Mouse (Mus musculus): Measurements from ENCODE around the gene Zfp287. TPM values are rescaled to one million over a fixed set of nuclear protein-coding genes. Genes with fewer than 3 reads are reported as not detected.

Zfp287 gene
- polyA plus RNA-seq, 1 experiment = 1.2 TPM

- WGBS = 44% methylated on average over 5 of the region's 5 CpGs
- Histone ChIP-seq H3K36me3 (ENCODE audit: control insufficient read depth, insufficient read depth, low read length) (no peaks in the 10 kb centered on the region), H3K4me3 (ENCODE audit: insufficient read depth, low read depth, low read length) (no peak overlapping the region), H3K27ac (ENCODE audit: insufficient read depth, low read depth, low read length) (no peak overlapping the region), H3K4me1 (ENCODE audit: control insufficient read depth, insufficient read depth, low read length) (no peaks in the 10 kb centered on the region), H3K27me3 (replicated peaks; ENCODE audit: control insufficient read depth, insufficient read depth, low read length) (no peaks in the 10 kb centered on the region)
- TF ChIP-seq CTCF (conservative IDR thresholded peaks at IDR 0.05; ENCODE audit: insufficient read depth, insufficient read length, low read depth, low read length) = peak; percentile 88
- TF ChIP-seq POLR2A (IDR thresholded peaks at IDR 0.05; ENCODE audit: low read depth, low read length) = no peak
- peak; percentile 73 for DNase-seq
Measured at GRCm38 (mm10) chr11:62744103-62744502, 12.4 kb upstream of the Zfp287 start.

- DNase-seq = no peak
- H3K4me1 ChIP-seq (ENCODE audit: control insufficient read depth, insufficient read depth, low read length) = no peaks in the 10 kb centered on the region
- TF ChIP-seq POLR2A (IDR thresholded peaks at IDR 0.05; ENCODE audit: low read depth, low read length) = no peak
- TF ChIP-seq CTCF (conservative IDR thresholded peaks at IDR 0.05; ENCODE audit: insufficient read depth, insufficient read length, low read depth, low read length) = no peak
- H3K36me3 ChIP-seq (ENCODE audit: control insufficient read depth, insufficient read depth, low read length) = no peaks in the 10 kb centered on the region
- no peaks in the 10 kb centered on the region; the same call in 1 of the 2 replicates for H3K27me3 ChIP-seq (replicated peaks; ENCODE audit: control insufficient read depth, insufficient read depth, low read length)
- H3K27ac ChIP-seq (ENCODE audit: insufficient read depth, low read depth, low read length) = no peak overlapping the region
- WGBS = 77% methylated on average over 10 of the region's 10 CpGs
- H3K4me3 ChIP-seq (ENCODE audit: insufficient read depth, low read depth, low read length) = no peak overlapping the region
Measured at GRCm38 (mm10) chr11:62742261-62742957, 10.7 kb upstream of the Zfp287 start.

- DNase-seq = no peak
- H3K27ac ChIP-seq (ENCODE audit: insufficient read depth, low read depth, low read length) = no peak overlapping the region
- no peaks in the 10 kb centered on the region; the same call in 1 of the 2 replicates for H3K27me3 ChIP-seq (replicated peaks; ENCODE audit: control insufficient read depth, insufficient read depth, low read length)
- no peak for TF ChIP-seq POLR2A (IDR thresholded peaks at IDR 0.05; ENCODE audit: low read depth, low read length)
- H3K4me1 ChIP-seq (ENCODE audit: control insufficient read depth, insufficient read depth, low read length) = no peaks in the 10 kb centered on the region
- H3K36me3 ChIP-seq (ENCODE audit: control insufficient read depth, insufficient read depth, low read length) = no peaks in the 10 kb centered on the region
- 98% methylated on average over 2 of the region's 2 CpGs for WGBS
- H3K4me3 ChIP-seq (ENCODE audit: insufficient read depth, low read depth, low read length) = no peak overlapping the region
Measured at GRCm38 (mm10) chr11:62741186-62741585, 9.5 kb upstream of the Zfp287 start.

- no peak for TF ChIP-seq POLR2A (IDR thresholded peaks at IDR 0.05; ENCODE audit: low read depth, low read length)
- TF ChIP-seq CTCF (conservative IDR thresholded peaks at IDR 0.05; ENCODE audit: insufficient read depth, insufficient read length, low read depth, low read length) = no peak
- Histone ChIP-seq H3K4me3 (ENCODE audit: insufficient read depth, low read depth, low read length) (no peak overlapping the region), H3K27ac (ENCODE audit: insufficient read depth, low read depth, low read length) (no peak overlapping the region), H3K36me3 (ENCODE audit: control insufficient read depth, insufficient read depth, low read length) (no peaks in the 10 kb centered on the region), H3K4me1 (ENCODE audit: control insufficient read depth, insufficient read depth, low read length) (no peaks in the 10 kb centered on the region), H3K27me3 (replicated peaks; ENCODE audit: control insufficient read depth, insufficient read depth, low read length) (no peaks in the 10 kb centered on the region)
- no peak for DNase-seq
- 85% methylated on average over 3 of the region's 3 CpGs for WGBS
Measured at GRCm38 (mm10) chr11:62732665-62733064, 960 bp upstream of the Zfp287 start.

- no peak overlapping the region for H3K27ac ChIP-seq (ENCODE audit: insufficient read depth, low read depth, low read length)
- no peak for TF ChIP-seq POLR2A (IDR thresholded peaks at IDR 0.05; ENCODE audit: low read depth, low read length)
- no peak for TF ChIP-seq CTCF (conservative IDR thresholded peaks at IDR 0.05; ENCODE audit: insufficient read depth, insufficient read length, low read depth, low read length)
- 16% methylated on average over 5 of the region's 5 CpGs for WGBS
- DNase-seq = no peak
- no peaks in the 10 kb centered on the region for H3K4me1 ChIP-seq (ENCODE audit: control insufficient read depth, insufficient read depth, low read length)
- H3K4me3 ChIP-seq (ENCODE audit: insufficient read depth, low read depth, low read length) = peak overlapping the region; percentile 55
- H3K27me3 ChIP-seq (replicated peaks; ENCODE audit: control insufficient read depth, insufficient read depth, low read length) = no peaks in the 10 kb centered on the region
- H3K36me3 ChIP-seq (ENCODE audit: control insufficient read depth, insufficient read depth, low read length) = no peaks in the 10 kb centered on the region
Measured at GRCm38 (mm10) chr11:62732022-62732387, 300 bp upstream of the Zfp287 start.

GRCm38 (mm10) chr11:62728276-62728675, 3.4 kb downstream of the Zfp287 start:
- H3K4me1 ChIP-seq (ENCODE audit: control insufficient read depth, insufficient read depth, low read length) = no peaks in the 10 kb centered on the region
- DNase-seq = no peak
- H3K4me3 ChIP-seq (ENCODE audit: insufficient read depth, low read depth, low read length) = no peak overlapping the region
- TF ChIP-seq CTCF (conservative IDR thresholded peaks at IDR 0.05; ENCODE audit: insufficient read depth, insufficient read length, low read depth, low read length) (no peak), POLR2A (IDR thresholded peaks at IDR 0.05; ENCODE audit: low read depth, low read length) (no peak)
- H3K36me3 ChIP-seq (ENCODE audit: control insufficient read depth, insufficient read depth, low read length) = no peaks in the 10 kb centered on the region
- WGBS = 93% methylated on average over 8 of the region's 8 CpGs
- H3K27me3 ChIP-seq (replicated peaks; ENCODE audit: control insufficient read depth, insufficient read depth, low read length) = no peaks in the 10 kb centered on the region
- H3K27ac ChIP-seq (ENCODE audit: insufficient read depth, low read depth, low read length) = no peak overlapping the region

GRCm38 (mm10) chr11:62710657-62711056, 21.0 kb downstream of the Zfp287 start:
- Histone ChIP-seq H3K36me3 (ENCODE audit: control insufficient read depth, insufficient read depth, low read length) (no peaks in the 10 kb centered on the region), H3K4me1 (ENCODE audit: control insufficient read depth, insufficient read depth, low read length) (no peaks in the 10 kb centered on the region), H3K4me3 (ENCODE audit: insufficient read depth, low read depth, low read length) (no peak overlapping the region), H3K27me3 (replicated peaks; ENCODE audit: control insufficient read depth, insufficient read depth, low read length) (no peaks in the 10 kb centered on the region), H3K27ac (ENCODE audit: insufficient read depth, low read depth, low read length) (no peak overlapping the region)
- TF ChIP-seq CTCF (conservative IDR thresholded peaks at IDR 0.05; ENCODE audit: insufficient read depth, insufficient read length, low read depth, low read length) = no peak
- TF ChIP-seq POLR2A (IDR thresholded peaks at IDR 0.05; ENCODE audit: low read depth, low read length) = no peak
- no peak for DNase-seq
- WGBS = 87% methylated on average over 5 of the region's 5 CpGs

Data from kidney, adult 2 months (tissue).